Mouse (Mus musculus) 3134 (cell line): ENCODE results near the gene Lemd2.
"Not testable (repeated sequence)": the region's sequence is repeated elsewhere in the genome, so short reads cannot be mapped to it uniquely, and the experiment has no call there.

ENCODE experiments used
- DNase-seq: peaks from one replicate; pipeline ENCODE4 v3.0.0-alpha.2; 2011; ENCODE audit warnings: low spot score; ENCODE audit not compliant: insufficient read length; ENCODE audit errors: extremely low read depth

Lemd2 gene

DNA sequence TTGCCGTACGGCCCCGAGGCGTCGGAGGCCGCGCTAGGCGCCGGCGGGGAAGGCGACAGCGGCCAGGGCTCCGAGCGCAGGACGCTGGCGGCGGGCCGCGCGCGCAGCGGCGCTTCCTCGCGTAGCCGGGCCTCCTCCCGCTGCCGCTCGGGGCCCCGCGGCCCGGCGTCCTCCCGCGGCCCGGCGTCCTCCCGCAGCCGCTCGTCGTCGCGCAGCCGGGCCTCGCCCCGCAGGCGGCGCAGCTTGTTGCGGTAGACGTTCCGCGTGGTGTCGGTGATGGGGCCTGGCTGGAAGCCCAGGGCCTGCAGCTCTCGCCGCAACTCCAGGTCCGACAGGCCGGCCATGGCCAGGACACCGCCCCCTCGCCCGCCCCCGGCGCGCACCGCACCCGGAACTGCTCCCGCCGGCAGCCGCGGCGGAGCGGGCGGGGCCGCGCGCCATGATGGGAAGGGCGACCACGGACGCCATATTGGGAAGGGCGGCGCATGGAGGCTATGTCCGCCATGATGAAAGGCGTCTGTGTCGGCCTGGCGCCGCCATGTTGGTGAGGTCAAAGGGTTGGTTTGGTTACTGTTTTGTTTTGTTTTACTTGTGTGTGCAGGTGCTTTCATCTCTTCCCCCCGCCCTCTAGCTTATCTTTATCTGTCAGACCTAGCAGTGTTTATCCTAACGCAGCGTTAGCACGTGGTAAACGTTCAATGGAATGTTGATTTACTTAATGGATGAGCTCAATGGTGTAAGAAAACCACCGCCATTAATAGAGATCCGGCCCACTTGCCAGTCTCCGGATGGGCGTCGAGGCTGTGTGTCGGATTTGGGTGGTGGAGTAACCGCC is at the start of gene Lemd2:
TSS of gene Lemd2 (minus strand) at position 395 of the 835 bp plus-strand sequence.
- DNase-seq = peak; percentile 96

DNA sequence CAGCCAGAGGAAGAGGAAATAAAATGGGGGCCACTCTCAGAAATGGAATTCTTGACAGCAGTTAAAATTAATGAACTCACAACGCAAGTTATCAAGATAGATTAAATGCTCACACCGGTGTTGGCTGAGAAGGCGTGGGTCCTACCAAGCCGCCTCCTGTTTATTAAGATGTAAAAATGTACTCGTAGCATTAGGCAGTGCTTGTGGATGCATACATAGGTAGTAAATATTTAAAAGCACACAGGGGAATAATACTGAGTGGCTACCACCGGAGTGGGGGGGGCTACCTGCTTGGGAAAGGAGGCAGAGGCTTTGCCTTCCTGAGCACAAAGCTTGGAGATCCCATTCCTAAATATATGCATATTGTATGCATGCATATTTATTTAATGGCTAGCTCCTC is 46.9 kb upstream of the Lemd2 start:
- DNase-seq = no peak

DNA sequence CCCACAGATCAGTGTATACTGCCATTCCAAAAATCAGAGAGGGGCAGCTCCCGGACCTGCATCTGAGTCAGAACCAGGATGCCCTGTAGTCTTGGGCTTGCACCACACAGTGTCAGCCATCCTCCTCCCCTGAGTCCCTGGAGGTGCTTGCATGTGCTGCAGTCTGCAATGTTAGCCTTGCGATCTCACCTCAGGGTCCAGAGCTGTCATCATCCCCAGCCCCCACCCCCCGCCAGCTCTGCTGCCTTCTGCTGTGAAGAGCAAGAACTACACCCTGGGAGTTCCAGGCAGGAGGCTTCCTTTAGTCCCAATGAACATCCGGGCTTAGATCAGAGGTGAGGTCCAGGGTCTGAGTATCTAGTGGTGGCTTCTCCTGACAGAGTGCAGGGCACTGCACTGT is 46.2 kb upstream of the Lemd2 start:
- DNase-seq = no peak

DNA sequence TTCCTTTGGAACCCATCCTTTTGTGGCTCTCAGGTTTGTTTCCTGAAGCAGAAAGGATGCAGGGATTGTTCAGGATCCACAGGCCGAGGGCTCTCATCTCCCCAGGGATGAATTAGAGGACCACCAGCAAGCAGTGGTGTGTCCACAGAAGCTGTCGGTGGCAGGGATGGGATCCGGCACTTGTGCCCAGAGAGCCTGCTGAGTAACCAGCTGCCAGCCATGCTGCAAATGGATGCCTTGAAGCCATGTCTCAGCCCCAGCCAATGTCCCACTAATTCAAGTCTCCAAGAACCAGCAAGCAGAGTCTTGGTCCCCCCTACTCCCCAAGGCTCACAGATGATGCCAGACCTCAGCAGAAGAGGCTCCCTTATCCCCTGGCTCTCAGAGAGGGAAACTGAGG is 44.8 kb upstream of the Lemd2 start:
- no peak for DNase-seq

DNA sequence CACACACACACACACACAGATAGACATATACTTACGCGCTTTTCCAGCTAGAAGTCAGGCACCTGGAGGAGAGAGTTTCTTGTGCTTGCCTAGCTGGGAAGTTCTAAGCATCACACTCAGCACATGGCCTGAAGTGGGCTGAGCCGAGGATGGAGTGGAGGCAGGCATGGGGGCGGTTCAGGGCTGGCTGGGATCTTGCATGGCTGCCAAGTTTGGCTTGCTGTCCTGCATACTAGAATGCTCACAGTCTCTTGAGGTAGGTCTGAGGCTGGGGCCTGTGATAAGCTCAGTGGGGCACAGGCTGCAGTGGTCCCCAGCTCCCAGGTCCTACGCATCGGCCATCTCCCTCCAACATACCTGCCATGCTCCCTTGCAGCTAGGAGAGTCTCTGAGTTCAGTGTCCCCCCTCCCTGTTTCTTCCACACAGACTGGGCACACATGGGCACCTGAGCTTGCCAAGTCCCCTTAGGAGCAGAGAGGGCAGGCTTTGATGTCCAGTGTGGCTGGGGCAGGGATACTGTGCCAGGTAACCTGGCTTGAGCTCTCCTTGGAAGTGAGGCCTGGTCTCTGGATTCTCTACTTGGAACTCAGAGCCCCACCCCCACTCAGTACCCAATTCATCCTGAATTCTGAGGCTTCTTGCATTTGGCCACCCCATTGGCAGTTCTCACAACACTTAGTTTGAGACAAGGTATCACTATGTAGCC is 43.6 kb upstream of the Lemd2 start:
- no peak for DNase-seq

DNA sequence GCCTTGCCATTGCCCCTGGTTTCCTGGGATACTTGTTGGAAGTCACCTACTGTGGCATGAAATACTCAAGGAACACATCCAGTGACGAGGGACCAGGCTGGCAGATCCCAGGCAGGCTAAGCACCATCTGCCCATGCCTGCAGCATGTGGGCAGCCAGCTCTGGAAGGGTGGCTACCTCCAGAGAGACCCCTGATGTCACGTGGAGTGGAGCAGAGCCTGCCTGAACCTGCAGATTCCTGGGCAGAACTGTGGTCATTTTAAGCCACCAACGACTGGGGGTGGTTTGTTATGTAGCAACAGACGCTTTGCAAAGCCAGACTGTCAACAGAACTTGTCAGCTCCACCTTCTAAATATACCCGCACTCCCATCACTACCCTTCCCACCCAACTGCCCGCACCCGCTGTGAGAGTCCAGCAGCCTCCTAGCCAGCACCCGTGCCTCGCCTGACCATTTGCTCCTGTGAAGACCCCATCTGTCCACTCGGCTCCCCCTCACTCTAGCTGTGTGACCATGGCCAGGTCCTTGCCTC is 41.6 kb upstream of the Lemd2 start:
- DNase-seq = no peak

DNA sequence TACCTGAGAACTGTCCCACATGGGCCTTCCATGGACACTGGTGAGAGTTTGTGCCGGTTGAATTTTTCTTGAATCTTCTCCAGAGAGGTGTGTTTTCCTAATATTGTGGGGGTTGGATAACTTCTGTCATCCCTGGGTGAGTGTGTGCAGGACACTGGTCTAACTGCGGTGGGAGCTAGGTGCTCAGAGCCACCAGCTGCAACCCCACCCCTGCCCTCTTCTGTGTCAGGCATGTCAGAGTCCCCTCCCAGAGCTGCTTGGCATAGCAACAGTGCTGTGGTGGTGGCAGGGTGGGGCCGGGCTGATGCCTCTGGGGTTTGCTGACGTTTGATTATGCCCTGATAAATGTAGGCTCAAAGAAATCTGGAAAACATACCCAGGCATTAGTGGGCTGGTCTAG is 40.6 kb upstream of the Lemd2 start:
- no peak for DNase-seq

DNA sequence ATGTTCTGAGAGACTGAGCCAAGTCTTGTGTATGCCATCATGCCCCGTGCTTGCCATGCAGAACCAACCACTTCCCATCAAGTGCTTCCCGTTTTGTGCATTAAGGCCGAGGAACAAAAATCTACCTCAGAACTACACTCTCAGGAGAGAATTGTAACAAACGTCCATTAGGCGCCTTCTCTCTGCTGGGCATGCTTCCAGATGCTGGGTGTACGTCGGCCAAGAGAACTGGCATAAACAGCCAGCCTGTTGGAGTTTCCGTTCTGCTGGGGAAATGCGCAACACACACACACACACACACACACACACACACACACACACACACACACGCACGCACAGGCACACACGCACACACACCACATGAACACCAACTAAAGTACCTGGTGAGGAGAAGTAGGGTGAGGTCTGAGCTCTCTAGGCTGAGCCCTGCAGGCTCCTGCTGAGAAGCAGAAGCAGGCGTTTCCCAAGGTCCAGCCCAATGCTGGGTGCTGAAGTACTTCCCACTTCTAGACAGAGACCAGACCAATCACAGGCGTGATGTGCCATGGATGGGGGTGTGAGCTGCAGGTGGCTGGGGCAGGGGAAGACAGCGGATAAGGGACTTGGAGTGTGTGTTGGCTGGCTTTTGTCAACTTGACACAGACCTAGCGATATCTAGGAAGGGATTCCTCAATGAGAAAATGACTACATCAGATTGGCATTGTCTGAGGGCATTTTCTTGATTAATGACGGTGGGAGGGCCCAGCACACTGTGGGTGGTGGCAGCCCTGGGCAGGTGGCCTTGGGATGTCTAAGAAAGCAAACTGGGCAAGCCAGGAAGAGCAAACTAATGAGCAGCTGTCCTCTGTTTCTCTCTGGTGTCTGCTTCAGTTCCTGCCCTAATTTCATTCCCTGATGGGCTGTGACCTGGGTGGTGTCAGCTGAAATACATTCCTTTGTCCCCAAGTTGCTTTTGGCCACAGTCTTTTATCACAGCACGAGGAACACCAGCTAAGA is 38.2 kb upstream of the Lemd2 start:
- DNase-seq = peak; percentile 63

DNA sequence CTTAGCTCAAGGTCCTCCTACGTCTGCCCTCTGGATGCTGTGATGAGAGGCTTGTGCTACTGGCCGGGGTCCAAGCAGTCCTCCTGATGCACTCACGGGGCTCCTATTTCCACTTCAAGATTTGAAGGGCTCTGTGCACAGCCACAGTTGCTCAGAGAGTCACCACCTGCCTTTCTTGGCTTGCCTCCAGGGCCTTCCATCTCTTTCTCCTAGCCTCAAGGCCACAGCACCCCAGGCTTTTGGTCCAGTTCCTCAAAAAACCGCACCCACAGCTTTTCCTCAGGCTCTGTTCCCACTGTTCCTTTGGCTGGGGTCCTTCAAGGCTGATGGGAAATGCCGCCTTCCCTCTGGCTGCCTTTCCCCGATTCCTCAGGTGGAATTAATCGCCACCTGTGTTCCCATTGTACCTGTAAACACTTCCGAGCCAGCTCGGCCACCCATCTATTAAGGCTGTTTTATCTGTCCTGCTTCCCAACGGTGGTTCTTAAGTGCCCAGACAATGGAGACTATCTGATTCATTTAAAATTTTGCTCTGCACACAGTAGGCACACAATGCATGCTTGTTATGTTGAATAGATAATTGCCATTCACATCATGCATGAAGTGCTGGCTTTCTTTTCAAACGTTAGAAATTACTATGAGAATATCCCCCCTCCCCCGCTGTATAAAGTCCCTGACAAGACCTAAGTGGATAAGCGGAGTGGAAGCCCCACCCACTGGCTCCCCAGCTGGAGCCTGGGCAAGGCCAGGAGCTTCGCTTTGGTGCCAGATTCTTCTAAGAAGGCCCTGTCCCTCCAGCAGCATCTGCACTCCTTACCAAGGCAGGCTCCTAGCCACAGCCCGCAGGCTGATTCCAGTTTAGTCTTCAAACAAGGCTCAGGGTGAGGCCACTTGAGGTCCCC is 36.5 kb upstream of the Lemd2 start:
- no peak for DNase-seq

DNA sequence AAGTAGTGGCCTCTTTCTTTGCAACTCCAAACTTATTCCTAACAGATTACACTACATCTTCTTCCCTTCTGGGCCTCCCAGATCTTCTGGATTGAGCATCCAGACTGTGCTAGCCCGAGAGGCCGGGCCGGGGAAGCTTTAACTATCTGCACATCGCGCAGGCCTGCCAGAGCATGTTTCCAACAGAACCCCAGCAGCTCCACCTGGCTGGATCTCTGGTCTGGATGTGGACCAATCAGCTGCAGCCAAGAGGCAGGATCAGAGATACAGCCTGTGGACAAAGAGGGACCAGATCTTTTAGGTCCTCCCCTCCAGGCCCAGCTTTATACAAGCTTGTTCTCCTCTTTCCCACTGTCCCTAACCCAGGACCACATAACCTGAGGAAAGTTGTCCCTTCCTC is 35.7 kb upstream of the Lemd2 start:
- DNase-seq = no peak

DNA sequence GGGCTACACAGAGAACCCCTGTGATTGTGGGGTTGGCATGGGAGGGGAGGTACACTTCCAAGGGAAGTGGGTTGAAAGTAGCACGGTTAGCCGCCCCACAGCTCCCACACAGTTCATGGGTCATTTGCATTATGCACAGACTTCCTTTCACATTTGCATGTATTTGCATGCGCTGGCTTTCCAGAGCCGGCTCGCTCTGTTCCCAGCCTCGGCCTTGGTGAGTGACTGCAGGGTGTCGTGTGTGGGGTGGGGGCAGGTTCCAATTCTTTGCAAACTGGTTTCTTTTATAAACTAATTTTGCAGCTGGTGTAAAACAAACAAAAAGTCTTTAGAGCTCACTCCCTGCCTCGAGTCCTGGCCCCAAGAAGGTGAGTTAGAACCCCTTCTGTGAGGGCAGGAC is 34.4 kb upstream of the Lemd2 start:
- DNase-seq = no peak

DNA sequence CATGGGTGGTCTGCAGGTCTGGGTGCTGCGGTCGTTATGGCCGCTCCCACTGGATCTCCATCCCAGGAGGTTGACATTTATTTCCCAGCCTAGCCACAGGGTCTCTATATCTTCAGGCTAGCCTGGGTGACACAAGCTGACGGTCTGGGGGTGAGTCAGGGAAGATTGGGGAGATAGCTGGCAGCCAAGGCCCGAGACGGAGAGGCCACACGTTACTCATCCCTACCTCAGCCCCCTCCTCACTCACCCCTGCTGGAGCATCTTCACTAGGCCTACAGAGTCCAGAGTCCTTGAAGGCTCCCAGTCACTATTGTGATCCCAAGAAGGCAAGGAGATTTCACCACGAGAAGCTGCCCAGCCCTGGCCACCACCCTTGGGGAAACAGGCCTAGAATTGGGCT is 33.5 kb upstream of the Lemd2 start:
- peak; percentile 80 for DNase-seq

DNA sequence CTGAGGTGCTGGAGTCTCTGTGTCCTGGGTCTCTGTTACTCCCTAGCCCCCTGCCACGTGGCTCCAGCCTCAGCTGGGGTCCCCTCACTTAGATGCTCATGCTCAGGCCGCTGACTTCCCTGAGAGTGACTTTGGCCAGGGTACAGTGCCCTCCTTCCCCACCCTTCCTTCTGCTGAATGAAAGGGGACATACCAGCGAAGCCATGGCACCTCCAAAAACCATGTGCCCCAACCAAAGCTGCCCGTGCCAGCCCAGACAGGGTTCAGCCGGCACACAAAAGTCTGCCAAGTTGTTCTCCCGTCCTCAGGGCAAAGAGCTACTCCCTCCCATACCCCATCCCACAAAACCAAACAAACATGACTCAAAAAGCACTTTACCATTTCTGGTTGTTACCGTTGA is 29.0 kb upstream of the Lemd2 start:
- DNase-seq = no peak

DNA sequence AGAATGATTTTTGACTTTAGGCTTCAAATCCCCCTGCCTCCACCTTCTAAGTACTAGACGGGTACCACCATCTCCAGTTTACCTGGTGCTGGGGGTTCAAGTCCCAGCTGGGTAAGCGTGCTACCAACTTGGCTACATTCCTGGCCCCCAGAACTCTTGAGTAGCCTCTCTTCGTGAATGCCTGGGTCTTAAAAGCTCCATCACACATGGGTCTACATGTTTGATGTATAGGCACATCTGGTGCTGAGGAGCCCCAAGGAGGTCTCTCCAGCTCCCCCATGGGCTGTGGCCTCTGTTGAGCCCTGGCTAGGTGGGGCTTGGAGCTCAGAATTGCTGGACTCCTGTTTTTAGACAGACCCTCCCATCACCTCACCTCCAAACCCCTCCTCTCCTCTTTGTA is 27.9 kb upstream of the Lemd2 start:
- no peak for DNase-seq

DNA sequence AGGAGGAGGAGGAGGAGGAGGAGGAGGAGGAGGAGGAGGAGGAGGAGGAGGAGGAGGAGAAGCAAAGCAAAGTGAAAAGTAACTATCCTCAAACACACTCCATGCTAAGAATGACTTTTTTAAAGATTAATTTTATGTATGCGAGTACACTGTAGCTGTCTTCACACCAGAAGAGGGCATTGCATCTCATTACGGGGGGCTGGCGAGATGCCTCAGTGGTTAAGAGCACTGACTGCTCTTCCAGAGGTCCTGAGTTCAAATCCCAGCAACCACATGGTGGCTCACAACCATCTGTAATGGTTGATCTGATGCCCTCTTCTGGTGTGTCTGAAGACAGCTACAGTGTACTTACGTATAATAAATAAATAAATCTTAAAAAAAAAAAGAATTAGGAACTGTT is 27.3 kb upstream of the Lemd2 start:
- DNase-seq = not testable (repeated sequence)

DNA sequence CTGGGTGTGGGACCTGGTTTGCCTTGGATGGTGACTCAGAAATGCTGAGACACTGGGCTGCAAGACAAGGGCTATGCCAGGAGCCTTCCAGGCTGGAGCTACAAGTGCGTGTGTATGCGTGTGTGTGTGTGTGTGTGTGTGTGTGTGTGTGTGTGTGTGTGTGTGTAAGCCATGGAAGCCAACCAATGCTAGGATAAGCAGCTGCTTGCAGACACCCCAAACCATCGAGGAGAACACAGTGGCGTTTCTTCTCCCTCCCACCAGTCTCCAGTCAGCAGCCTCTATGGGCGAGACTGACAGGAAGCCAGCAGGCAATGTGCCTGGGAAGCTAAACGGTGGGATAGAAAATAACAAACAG is 26.9 kb upstream of the Lemd2 start:
- peak; percentile 61 for DNase-seq

DNA sequence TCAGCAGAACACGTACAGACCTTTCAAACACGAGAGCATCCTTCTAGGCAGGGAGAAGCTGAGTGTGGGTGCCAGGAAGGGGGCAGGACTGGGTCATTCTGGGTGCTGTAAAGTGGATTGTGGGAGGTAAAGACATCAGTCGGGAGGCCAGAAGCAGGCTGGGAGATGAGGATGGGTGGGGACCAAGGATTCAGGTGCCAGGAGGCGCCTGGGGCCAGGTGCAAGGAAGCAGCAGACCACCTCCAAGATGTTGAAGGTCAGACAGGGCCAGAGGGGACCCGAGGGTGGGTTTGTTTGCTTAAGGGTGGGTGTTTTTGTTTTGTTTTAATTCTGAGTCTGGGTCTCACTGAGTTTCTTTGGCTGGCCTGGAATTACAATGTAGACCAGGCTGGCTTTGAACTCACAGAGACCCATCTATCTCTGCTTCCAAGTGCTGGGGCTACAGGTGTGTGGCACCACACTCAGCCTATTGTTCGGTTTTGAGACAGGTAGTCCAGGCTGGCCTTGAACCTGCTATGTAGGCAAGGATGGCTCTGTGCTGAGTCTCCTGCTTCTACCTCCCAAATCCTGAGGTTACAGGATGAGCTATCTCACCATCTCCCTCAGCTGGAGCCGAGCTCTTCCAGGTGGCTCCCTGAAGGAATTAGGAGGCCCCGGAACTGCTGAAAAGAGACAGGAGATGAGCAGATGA is 26.3 kb upstream of the Lemd2 start:
- no peak for DNase-seq

DNA sequence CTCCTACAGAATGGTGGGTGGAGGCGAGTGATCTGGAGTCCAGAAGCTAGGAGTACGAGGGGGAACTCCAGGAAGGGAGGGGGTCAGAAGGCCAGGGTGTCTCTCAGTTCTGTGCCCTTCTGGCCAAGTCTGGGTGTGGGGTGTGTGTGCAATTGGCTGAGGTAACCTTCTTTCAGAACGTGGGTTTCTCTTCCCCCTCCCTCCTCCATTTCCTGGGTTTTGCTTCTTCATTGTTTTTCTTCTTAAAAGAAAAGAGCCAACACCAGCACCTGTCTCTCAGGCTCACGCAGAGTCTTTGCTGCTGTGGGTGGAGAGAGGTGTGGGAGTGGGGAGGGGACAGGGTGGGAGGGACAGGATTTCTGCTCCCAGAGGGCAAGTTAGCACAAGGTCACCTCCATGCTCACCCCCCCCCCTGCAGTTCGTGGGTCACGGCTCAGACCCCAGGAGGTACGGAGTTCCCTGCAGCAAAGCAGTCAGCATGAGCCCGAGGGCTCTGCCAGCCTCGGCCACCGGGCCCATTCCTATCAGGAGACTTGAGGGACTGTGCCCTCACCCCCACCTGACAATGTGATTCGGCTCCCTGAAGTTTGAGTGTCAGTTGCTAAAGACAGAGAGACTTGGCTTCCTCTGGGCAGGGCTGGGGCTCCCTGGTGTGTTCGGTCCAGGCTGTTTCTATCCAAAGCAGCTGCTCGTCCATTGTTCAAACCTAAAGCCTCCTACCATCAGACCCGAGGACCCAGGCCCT is 25.6 kb upstream of the Lemd2 start:
- no peak for DNase-seq
